Mouse (Mus musculus) adrenal gland, postnatal 0 days (tissue): ENCODE data around the gene Mrgprh. TPM values are rescaled to one million over a fixed set of nuclear protein-coding genes. Genes with fewer than 3 reads are reported as not detected.

Experiments
- microRNA-seq: library from miRNA; unstranded; fragments of <30 nt; microRNA quantifications from one replicate; pipeline ENCODE4, GENCODE M21; 2016; ENCODE audit warnings: borderline replicate concordance; ENCODE audit not compliant: insufficient number of aligned reads
- polyA plus RNA-seq: library from polyadenylated mRNA; unstranded; fragments of >200 nt; fragmentation: Nextera tagmentation; extraction: Ambion mirVana; gene quantifications from 2 replicates; pipeline ENCODE4 v1.2.1, GENCODE M21; 2015

Mrgprh gene
- 0.08 TPM in 1 of 2 replicates, not detected in the other for polyA plus RNA-seq

GRCm38 (mm10) chr17:12875734-12876133 lies at the start of gene Mrgprh:
Mrgprh (plus strand) TSS chr17:12876034.

DNA sequence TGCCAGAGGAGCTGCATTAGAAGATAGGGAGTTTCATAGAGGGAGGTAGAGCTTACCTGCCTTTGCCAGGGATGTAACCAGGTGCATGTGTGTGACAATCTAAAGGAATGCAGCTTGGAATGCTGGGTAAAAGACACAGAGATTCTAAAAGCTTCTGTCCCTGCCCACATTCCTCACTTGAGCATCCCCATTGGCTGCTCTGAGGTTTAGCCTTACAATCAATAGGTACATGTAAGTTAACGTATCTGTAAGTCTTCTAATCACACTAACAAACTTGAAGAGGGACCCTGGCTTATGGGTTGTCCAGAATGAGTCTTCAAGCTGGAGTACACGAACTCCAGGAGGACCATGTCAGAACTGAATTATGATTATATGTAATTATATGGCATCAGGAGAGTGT lies 7.8 kb upstream of the Mrgprh start, which contains the start of gene Mas1:
Gene Mas1 (minus strand): TSS at position 101 of the 400 bp plus-strand sequence.

GRCm38 (mm10) chr17:12909361-12910280 lies 33.8 kb downstream of the Mrgprh start, which contains the start of gene Pnldc1:
Pnldc1 (minus strand) TSS chr17:12910230.

DNA sequence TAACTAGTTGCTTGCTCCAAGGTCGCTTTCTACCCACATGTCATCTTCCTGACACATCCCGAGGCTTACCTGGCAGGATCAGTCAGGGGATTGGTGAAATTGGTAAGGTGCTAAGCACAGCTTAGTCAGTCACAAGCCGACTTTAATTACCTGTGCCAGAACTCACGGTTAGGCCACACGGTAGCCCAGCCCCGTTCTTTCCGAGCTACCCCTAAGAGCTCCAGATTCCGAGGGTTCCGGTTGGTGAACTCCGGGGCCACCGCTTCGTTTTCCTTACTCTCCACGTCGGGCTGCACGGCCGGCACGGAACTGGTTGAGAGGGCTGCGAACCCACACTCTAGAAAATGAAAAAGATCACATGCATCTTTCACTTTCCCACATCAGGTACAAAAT lies 39.6 kb downstream of the Mrgprh start, which contains the start of gene Tcp1:
Gene Tcp1 (plus strand): TSS at position 214 of the 393 bp plus-strand sequence.

DNA sequence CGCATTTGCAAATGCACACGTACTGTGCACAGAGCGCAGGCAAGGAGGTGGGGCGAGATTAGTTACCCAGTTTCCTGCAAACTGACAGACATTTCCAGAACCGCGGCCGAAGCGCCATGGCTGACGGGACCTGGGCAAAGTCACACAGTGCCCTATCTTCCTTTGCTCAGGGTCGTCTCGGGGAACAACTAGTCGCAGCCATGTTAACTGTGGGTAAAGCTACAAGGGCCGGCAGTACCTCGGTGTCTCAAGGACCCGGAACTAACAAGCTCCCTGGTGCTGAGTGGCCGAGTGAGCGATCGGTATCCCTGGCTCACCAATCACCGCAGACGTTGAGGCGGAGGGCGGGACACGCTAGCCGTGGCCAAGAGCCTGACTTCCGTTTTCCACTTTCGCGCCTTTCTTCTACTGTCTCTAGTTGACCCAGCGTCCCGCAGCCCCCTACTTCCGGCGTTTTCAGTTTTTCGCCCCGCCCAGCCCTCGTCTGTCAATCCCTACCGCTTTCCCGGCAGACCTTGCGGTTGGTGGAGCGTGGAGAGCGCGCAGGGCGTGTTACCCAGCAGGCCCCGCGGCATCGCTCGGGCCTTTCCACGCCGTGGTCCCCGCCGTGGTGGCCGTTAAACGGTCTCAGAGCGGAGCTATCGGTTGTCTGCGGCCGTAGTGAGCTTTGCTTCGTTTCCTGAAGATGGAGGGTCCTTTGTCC lies 40.2 kb downstream of the Mrgprh start, which contains the start of gene Mrpl18:
Gene Mrpl18 (minus strand): TSS at position 465 of the 703 bp plus-strand sequence.

Small RNAs within 50 kb of the gene (microRNA-seq; reads per million reads assigned to microRNA genes)
- not detected for gene Gm24085

Other genes with a start within 250 kb of the Mrgprh start
- gene Slc22a1, start 200.2 kb upstream of the Mrgprh start, polyA plus RNA-seq = 0.61 and 0.80 TPM in 2 replicates
- 10.7 and 13.6 TPM in 2 replicates for gene Igf2r, start 106.4 kb upstream of the Mrgprh start, polyA plus RNA-seq
- 0.38 and 0.39 TPM in 2 replicates for gene Mas1, start 7.9 kb upstream of the Mrgprh start, polyA plus RNA-seq
- 0.94 and 1.3 TPM in 2 replicates for gene Pnldc1, start 34.2 kb downstream of the Mrgprh start, polyA plus RNA-seq
- 206 and 254 TPM in 2 replicates for gene Tcp1, start 39.7 kb downstream of the Mrgprh start, polyA plus RNA-seq
- 117 and 133 TPM in 2 replicates for gene Mrpl18, start 40.3 kb downstream of the Mrgprh start, polyA plus RNA-seq
- 1.7 and 2.8 TPM in 2 replicates for gene Acat3, start 64.6 kb downstream of the Mrgprh start, polyA plus RNA-seq
- gene Acat2, start 84.7 kb downstream of the Mrgprh start, polyA plus RNA-seq = 47.5 and 60.0 TPM in 2 replicates
- 105 and 108 TPM in 2 replicates for gene Wtap, start 118.1 kb downstream of the Mrgprh start, polyA plus RNA-seq
- gene Sod2, start 130.8 kb downstream of the Mrgprh start, polyA plus RNA-seq = 166 and 317 TPM in 2 replicates
- 0.11 TPM in 1 of 2 replicates, not detected in the other for gene Gpr31b, start 176.3 kb downstream of the Mrgprh start, polyA plus RNA-seq
- 0.16 and 0.26 TPM in 2 replicates for gene Tcp10b, start 185.1 kb downstream of the Mrgprh start, polyA plus RNA-seq